Mouse (Mus musculus) hindbrain, embryonic 12.5 days (tissue): ENCODE measurements at regions not wholly inside any gene's neighbourhood (a gene's known extent, or its start where the extent isn't known, plus 50 kb on each side); places are given as distances from the start of the nearest gene placed in this dataset.
A peak's percentile ranks its signal among the peaks of the same experiment; 100 is the strongest.

Experiments used
- ATAC-seq: fragments of 200-750 bp; cut with Nextera tagmentation; 2 replicates; pipeline ENCODE4 v1.8.0; 2017; ENCODE audit warnings: moderate TSS enrichment; ENCODE audit not compliant: low FRiP score
- H3K27ac ChIP-seq: fragments of 300-500 bp; sonication (generic); 2 replicates; pipeline ENCODE4 v1.5.1; 2016; ENCODE audit warnings: mild to moderate bottlenecking
- H3K27me3 ChIP-seq: fragments of 300-500 bp; sonication (generic); 2 replicates; pipeline ENCODE4 v1.6.1; 2016; ENCODE audit warnings: mild to moderate bottlenecking
- H3K36me3 ChIP-seq: fragments of 300-500 bp; sonication (generic); 2 replicates; pipeline ENCODE4 v1.6.1; 2016; ENCODE audit warnings: mild to moderate bottlenecking
- H3K4me1 ChIP-seq: fragments of 300-500 bp; sonication (generic); 2 replicates; pipeline ENCODE4 v1.6.1; 2016
- H3K4me2 ChIP-seq: fragments of 300-500 bp; sonication (generic); replicated peaks from 2 replicates; pipeline ENCODE4 v1.6.1; 2016; ENCODE audit warnings: mild to moderate bottlenecking
- H3K4me3 ChIP-seq: fragments of 300-500 bp; sonication (generic); 2 replicates; pipeline ENCODE4 v1.5.1; 2016; ENCODE audit warnings: mild to moderate bottlenecking
- H3K9ac ChIP-seq: fragments of 300-500 bp; sonication (generic); 2 replicates; pipeline ENCODE4 v1.6.1; 2016; ENCODE audit warnings: mild to moderate bottlenecking, moderate library complexity
- H3K9me3 ChIP-seq: fragments of 300-500 bp; sonication (generic); replicated peaks from 2 replicates; pipeline ENCODE4 v1.6.1; 2016; ENCODE audit warnings: mild to moderate bottlenecking
- WGBS: fragments of 180-500 bp; shearing (Covaris S2); methylation state at CpG from one replicate; pipeline ENCODE4 v1.1.7; 2016; 5-methylcytosine and 5-hydroxymethylcytosine counted together

GRCm38 (mm10) chr2:50822738-50823137 is 326.2 kb downstream of the Rnd3 start:
- H3K27me3 ChIP-seq: no peaks in the 10 kb centered on the region
- H3K36me3 ChIP-seq: no peaks in the 10 kb centered on the region
- H3K4me2 ChIP-seq: no peak overlapping the region
- no peaks in the 10 kb centered on the region for H3K4me1 ChIP-seq
- ATAC-seq: no peak
- H3K27ac ChIP-seq: no peak overlapping the region
- H3K9ac ChIP-seq: no peak overlapping the region
- no peaks in the 10 kb centered on the region for H3K9me3 ChIP-seq
- no peak overlapping the region for H3K4me3 ChIP-seq

- no peak overlapping the region for H3K4me2 ChIP-seq
- H3K27me3 ChIP-seq: no peaks in the 10 kb centered on the region
- no peak overlapping the region for H3K9ac ChIP-seq
- H3K27ac ChIP-seq: no peak overlapping the region
- no peak for ATAC-seq
- H3K36me3 ChIP-seq: no peaks in the 10 kb centered on the region
- H3K9me3 ChIP-seq: no peaks in the 10 kb centered on the region
- 81% methylated on average over 5 of the region's 5 CpGs for WGBS
- H3K4me1 ChIP-seq: peaks cover 4% of the 10 kb centered on the region; the same call in 1 of the 2 replicates
- H3K4me3 ChIP-seq: no peak overlapping the region
These were observed 329.6 kb downstream of the Rnd3 start for GRCm38 (mm10) chr2:50819305-50819665.

DNA sequence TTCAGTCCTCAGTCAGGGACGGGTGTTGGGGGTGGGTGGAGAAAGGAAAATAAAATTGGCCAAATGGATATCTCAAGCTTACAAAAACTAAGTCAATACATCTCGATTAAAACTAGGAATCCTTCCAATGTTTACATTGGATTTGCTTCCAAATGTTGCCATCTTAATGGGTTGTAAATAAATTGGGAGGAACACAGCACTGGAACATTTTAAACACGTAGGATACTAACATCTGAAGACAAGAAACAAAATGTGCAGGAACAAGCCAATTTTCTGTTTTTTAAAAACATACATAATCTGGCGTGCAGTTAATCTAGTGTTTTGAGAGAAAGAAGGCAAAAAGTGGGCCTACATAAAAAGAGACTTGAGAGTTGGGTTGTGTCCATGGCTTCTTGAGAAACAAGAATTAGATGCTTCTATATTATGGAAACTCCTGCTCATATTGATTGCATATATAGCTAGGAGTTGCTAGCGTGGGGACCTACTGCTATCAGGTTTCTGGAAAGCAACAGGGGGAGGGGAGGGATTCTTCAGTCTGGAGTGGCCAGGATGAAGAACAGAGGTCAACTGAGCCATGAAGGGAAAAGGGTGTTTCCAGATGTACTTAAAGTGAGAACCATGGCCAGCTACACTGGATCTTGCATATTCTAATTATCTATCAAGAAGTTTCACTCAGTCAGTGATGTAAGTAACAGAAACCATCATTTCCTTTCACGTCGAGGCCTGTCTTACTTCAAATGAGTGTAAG is 330.2 kb downstream of the Rnd3 start:
- no peak for ATAC-seq
- Histone ChIP-seq H3K4me1 (peaks cover 4% of the 10 kb centered on the region; the same call in 1 of the 2 replicates), H3K4me2 (no peak overlapping the region), H3K9me3 (no peaks in the 10 kb centered on the region), H3K27ac (no peak overlapping the region), H3K4me3 (no peak overlapping the region), H3K9ac (no peak overlapping the region), H3K36me3 (no peaks in the 10 kb centered on the region), H3K27me3 (no peaks in the 10 kb centered on the region)
- WGBS: 86% methylated on average over 7 of the region's 7 CpGs

- H3K36me3 ChIP-seq: no peaks in the 10 kb centered on the region
- no peaks in the 10 kb centered on the region for H3K9me3 ChIP-seq
- no peak overlapping the region for H3K9ac ChIP-seq
- H3K4me3 ChIP-seq: no peak overlapping the region
- H3K4me1 ChIP-seq: peaks cover 13% of the 10 kb centered on the region
- ATAC-seq: no peak
- H3K27ac ChIP-seq: no peak overlapping the region
- H3K4me2 ChIP-seq: no peak overlapping the region
- 73% methylated on average over 5 of the region's 5 CpGs for WGBS
- H3K27me3 ChIP-seq: no peaks in the 10 kb centered on the region
These were observed 332.5 kb downstream of the Rnd3 start for GRCm38 (mm10) chr2:50816364-50816763.

DNA sequence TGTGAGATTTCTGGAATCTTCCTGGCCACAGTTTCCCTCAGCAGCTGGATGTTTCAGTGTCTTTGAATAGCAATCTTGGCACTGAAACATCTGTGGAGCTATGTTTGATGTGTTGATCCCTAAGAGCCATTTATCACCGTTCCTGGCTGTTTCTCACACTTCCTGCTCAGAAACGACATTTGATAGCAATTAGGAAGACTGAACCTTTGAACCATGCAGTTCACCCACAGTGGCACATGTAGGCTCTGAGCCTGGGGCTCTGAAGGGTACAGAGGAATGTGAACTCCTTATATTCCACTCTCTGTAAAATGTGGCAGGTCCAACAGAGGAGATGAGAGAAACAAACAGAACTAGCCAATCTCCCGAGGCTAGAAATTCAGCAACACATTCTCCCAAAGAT is 333.4 kb downstream of the Rnd3 start:
- no peak for ATAC-seq
- H3K4me3 ChIP-seq: no peak overlapping the region
- 48% methylated on average over 3 of the region's 3 CpGs for WGBS
- H3K4me2 ChIP-seq: no peak overlapping the region
- no peak overlapping the region for H3K27ac ChIP-seq
- no peak overlapping the region for H3K9ac ChIP-seq
- H3K4me1 ChIP-seq: peaks cover 17% of the 10 kb centered on the region
- no peaks in the 10 kb centered on the region for H3K27me3 ChIP-seq
- no peaks in the 10 kb centered on the region for H3K36me3 ChIP-seq
- no peaks in the 10 kb centered on the region for H3K9me3 ChIP-seq

DNA sequence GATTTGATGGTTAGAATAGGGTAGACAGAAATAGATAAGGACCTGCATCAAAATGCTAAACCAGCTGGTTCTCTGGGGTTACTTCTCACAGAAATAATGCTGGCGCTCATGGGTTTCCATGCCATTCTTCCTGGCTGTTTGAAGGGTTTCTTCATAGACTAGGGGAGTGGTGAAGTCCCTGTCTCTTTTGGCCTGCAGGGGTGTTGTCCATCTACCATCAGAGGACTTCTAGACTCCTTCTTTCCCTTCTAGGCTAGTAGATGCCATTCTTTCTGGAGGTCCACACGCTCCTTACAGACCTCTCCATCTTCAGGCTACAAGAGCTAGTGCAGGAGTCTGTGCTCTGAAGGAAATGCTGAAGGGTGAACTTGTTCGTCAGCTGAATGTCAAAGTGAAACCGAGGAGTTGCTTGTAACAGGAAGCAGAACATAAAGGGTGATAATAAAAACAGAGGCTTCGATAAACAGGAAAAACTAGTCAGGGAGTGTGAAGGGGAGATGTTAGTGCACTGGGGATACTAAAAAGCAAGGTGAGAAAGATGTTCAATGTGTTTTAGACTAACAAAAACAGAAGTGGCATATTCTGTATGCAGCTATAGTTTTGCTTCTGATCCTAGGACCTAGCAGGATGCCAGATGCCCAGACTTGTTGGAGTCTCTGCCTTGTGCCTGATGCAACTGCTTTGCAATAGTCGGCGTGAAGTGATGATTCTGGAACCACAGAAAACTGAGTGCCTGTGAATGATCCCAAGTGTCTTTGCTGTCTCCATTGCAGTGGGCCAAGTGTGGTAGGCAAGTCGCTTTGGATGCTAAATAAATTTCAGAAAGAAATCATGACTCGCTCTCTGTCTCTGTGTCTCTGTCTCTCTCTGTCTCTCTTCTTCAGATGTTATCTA is 335.1 kb downstream of the Rnd3 start:
- WGBS: 84% methylated on average over 9 of the region's 9 CpGs
- no peak for ATAC-seq
- H3K9me3 ChIP-seq: no peaks in the 10 kb centered on the region

GRCm38 (mm10) chr2:50812296-50812695 is 336.6 kb downstream of the Rnd3 start:
- no peaks in the 10 kb centered on the region for H3K36me3 ChIP-seq
- WGBS: 30% methylated on average over 4 of the region's 4 CpGs
- no peaks in the 10 kb centered on the region for H3K9me3 ChIP-seq
- H3K4me2 ChIP-seq: no peak overlapping the region
- no peak overlapping the region for H3K27ac ChIP-seq
- no peak overlapping the region for H3K9ac ChIP-seq
- peaks cover 21% of the 10 kb centered on the region for H3K4me1 ChIP-seq
- no peak for ATAC-seq
- H3K27me3 ChIP-seq: no peaks in the 10 kb centered on the region
- H3K4me3 ChIP-seq: no peak overlapping the region

More for the DNA sequence above, 335.1 kb downstream of the Rnd3 start:
- Histone ChIP-seq H3K27me3 (no peaks in the 10 kb centered on the region), H3K4me1 (peaks cover 21% of the 10 kb centered on the region), H3K4me3 (no peak overlapping the region), H3K27ac (no peak overlapping the region), H3K9ac (no peak overlapping the region), H3K4me2 (no peak overlapping the region), H3K36me3 (no peaks in the 10 kb centered on the region)

GRCm38 (mm10) chr2:50810336-50811066 is 338.4 kb downstream of the Rnd3 start:
- peak; percentile 78; the same call in 1 of the 2 replicates for ATAC-seq
- H3K27me3 ChIP-seq: no peaks in the 10 kb centered on the region
- H3K4me1 ChIP-seq: peaks cover 17% of the 10 kb centered on the region
- H3K4me3 ChIP-seq: no peak overlapping the region
- H3K9ac ChIP-seq: no peak overlapping the region
- H3K4me2 ChIP-seq: 0 out of 2 replicates have a peak overlapping the region, but pooled peaks have one; percentile 13
- H3K36me3 ChIP-seq: no peaks in the 10 kb centered on the region
- peak overlapping the region; percentile 76 for H3K27ac ChIP-seq
- no peaks in the 10 kb centered on the region for H3K9me3 ChIP-seq
- 11% methylated on average over 5 of the region's 5 CpGs for WGBS

DNA sequence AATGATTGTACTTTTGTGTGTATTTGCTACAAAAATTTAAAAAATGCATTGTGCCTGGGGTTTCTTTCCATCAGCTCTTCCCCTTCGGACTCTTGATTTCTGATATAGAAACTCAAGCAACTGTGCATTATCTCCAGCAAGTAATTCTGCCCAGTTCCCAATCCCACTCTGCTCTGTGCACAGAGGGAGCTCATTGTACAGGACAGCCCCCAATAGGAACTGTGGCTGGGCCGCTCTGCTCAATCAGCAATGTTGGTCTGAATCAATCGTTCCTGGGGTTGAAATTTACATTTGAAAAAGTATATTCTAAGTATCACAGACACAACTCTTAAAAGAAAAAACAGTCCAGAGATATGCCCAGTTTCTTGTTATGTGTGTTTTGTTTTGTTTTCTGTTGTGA is 339.1 kb downstream of the Rnd3 start:
- no peak overlapping the region for H3K4me2 ChIP-seq
- no peak overlapping the region for H3K4me3 ChIP-seq
- ATAC-seq: no peak; the same call in 1 of the 2 replicates
- no peaks in the 10 kb centered on the region for H3K27me3 ChIP-seq
- no peaks in the 10 kb centered on the region for H3K9me3 ChIP-seq
- H3K9ac ChIP-seq: no peak overlapping the region
- WGBS: 31% methylated on average over 3 of the region's 3 CpGs
- H3K36me3 ChIP-seq: no peaks in the 10 kb centered on the region
- H3K27ac ChIP-seq: no peak overlapping the region
- H3K4me1 ChIP-seq: peaks cover 17% of the 10 kb centered on the region

- no peaks in the 10 kb centered on the region for H3K27me3 ChIP-seq
- H3K4me1 ChIP-seq: peaks cover 15% of the 10 kb centered on the region
- H3K4me2 ChIP-seq: no peak overlapping the region
- H3K36me3 ChIP-seq: no peaks in the 10 kb centered on the region
- no peaks in the 10 kb centered on the region for H3K9me3 ChIP-seq
- no peak overlapping the region for H3K4me3 ChIP-seq
- no peak overlapping the region for H3K9ac ChIP-seq
- no peak overlapping the region for H3K27ac ChIP-seq
- ATAC-seq: no peak
- 89% methylated on average over 6 of the region's 6 CpGs for WGBS
These were observed 341.6 kb downstream of the Rnd3 start for GRCm38 (mm10) chr2:50807162-50807960.

GRCm38 (mm10) chr2:50805645-50806044 is 343.3 kb downstream of the Rnd3 start:
- Histone ChIP-seq H3K4me1 (peaks cover 5% of the 10 kb centered on the region), H3K9me3 (no peaks in the 10 kb centered on the region), H3K27ac (no peak overlapping the region), H3K27me3 (no peaks in the 10 kb centered on the region), H3K9ac (no peak overlapping the region), H3K36me3 (no peaks in the 10 kb centered on the region), H3K4me3 (no peak overlapping the region), H3K4me2 (no peak overlapping the region)
- WGBS: 84% methylated on average over 3 of the region's 3 CpGs
- no peak for ATAC-seq
